Mouse (Mus musculus): ENCODE results near the gene Nfkbie. TPM values are rescaled to one million over a fixed set of nuclear protein-coding genes. Genes with fewer than 3 reads are reported as not detected.

The Nfkbie gene
- polyA plus RNA-seq, 1 experiment = 2.1 TPM

DNA sequence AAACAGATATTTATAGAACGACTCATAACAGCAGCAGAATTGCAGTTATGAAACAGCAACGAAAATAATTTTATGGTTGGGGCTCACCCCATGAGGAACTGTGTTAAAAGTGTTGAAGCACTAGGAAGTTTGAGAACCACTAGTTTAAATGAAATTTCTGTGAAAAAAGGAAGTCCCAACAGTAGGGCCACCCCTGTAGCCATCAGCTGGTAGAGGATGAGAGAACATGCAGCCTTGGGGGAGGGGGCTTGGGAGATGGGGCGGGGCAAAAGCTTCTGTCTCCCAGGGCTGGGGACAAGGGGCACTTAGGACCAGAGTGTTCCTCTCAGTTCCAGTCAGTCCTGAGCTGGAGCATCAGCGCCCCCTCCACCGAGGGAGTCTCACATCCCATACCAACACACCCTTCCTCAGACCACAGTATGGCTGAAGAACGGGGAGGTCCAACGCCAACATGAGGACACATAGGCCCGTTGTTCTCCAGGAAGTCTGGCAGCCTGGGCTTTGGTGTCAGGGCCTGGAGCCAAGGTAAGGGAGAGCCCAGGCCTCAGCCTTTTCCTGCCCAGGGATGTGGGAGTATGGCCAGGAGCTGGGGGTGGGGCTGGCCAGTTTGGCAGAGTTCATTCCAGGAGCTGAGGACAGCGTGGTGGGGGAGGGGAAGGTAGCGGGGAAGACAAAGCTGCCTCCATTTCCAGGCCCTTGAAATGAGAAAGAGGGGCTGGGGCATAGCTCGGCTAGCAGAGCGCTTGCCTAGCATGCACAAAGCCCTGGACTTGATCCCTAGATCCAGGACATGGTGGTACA, 28.8 kb downstream of the Nfkbie start:
- H3K4me3 ChIP-seq (ENCODE audit: insufficient read depth, low read length) = no peak overlapping the region
- peaks cover 4% of the 10 kb centered on the region; the same call in 1 of the 2 replicates for H3K4me1 ChIP-seq (ENCODE audit: control insufficient read depth, insufficient read depth, low read length)
- TF ChIP-seq POLR2A (IDR thresholded peaks at IDR 0.05; ENCODE audit: extremely low read depth, insufficient read depth, low read length) (no peak), CTCF (IDR thresholded peaks at IDR 0.05; ENCODE audit: extremely low read depth, insufficient read depth, low read length) (no peak)
- no peak overlapping the region for H3K27ac ChIP-seq (ENCODE audit: insufficient read depth, low read length)

DNA sequence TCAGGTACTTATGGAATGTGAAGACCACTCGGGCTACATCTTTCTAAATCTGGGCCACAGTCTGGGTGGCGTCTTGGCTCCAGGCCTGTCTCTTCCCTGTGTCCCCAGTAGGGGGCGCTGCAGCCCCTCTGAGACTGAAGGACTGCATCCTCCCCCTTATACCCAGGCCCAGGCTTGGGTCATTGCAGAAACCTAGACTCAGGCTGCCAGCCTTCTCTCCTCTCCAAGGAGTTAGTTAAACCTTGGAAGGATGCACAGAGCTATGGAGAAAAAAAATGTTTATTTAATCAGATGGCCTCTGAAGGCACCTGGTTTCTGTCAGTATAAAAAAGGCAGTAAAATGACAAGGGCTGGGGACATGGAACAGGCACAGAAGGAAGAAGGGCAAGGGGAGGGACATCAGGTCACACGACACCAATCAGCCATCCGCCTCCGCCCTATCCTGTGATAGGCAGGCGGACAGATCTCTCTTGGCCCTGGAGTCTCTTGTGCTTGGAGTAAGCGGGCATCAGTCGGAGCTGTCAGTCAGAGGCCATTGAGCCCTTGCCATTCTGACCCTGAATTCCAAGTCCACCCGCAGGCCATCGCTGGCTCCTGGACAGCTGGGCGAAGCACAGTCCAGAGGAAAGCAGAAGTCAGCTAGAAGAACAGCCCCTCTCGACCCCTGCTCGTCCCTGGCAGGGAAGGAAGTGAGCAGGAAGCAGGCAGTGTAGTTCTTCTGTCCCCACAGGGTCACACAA, 29.6 kb downstream of the Nfkbie start:
- TF ChIP-seq POLR2A (IDR thresholded peaks at IDR 0.05; ENCODE audit: extremely low read depth, insufficient read depth, low read length) (no peak), CTCF (IDR thresholded peaks at IDR 0.05; ENCODE audit: extremely low read depth, insufficient read depth, low read length) (peak; percentile 76)
- Histone ChIP-seq H3K4me3 (ENCODE audit: insufficient read depth, low read length) (no peak overlapping the region), H3K4me1 (ENCODE audit: control insufficient read depth, insufficient read depth, low read length) (peaks cover 4% of the 10 kb centered on the region; the same call in 1 of the 2 replicates), H3K27ac (ENCODE audit: insufficient read depth, low read length) (peak overlapping the region; percentile 24; the same call in 1 of the 2 replicates)

- TF ChIP-seq POLR2A (IDR thresholded peaks at IDR 0.05; ENCODE audit: extremely low read depth, insufficient read depth, low read length) (no peak), CTCF (IDR thresholded peaks at IDR 0.05; ENCODE audit: extremely low read depth, insufficient read depth, low read length) (no peak)
- peak overlapping the region; percentile 24; the same call in 1 of the 2 replicates for H3K27ac ChIP-seq (ENCODE audit: insufficient read depth, low read length)
- no peak overlapping the region for H3K4me3 ChIP-seq (ENCODE audit: insufficient read depth, low read length)
- H3K4me1 ChIP-seq (ENCODE audit: control insufficient read depth, insufficient read depth, low read length) = peaks cover 4% of the 10 kb centered on the region; the same call in 1 of the 2 replicates
Observed at GRCm38 (mm10) chr17:45585725-45586448, 30.4 kb downstream of the Nfkbie start.

DNA sequence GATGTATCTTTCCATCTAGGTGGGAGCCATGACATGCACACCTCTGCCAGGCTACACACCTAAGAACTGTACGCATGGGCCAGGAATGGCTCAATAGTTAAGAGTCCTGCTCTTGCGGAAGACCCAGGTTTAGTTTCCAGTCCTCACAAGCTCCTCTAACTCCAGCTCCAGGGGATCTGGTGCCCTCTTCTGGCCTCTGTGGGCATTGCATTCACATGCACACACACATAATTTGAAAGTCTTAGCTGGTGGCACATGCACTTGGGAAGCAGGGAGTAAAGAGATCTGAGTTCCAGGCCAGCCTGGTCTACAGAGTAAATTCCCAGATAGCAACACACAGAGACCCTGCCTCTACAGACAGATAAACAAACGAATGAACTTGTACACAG, 30.9 kb downstream of the Nfkbie start:
- Histone ChIP-seq H3K27ac (ENCODE audit: insufficient read depth, low read length) (no peak overlapping the region), H3K4me1 (ENCODE audit: control insufficient read depth, insufficient read depth, low read length) (peaks cover 4% of the 10 kb centered on the region; the same call in 1 of the 2 replicates), H3K4me3 (ENCODE audit: insufficient read depth, low read length) (no peak overlapping the region)
- TF ChIP-seq CTCF (IDR thresholded peaks at IDR 0.05; ENCODE audit: extremely low read depth, insufficient read depth, low read length) (peak; percentile 24; the same call in 1 of the 2 replicates), POLR2A (IDR thresholded peaks at IDR 0.05; ENCODE audit: extremely low read depth, insufficient read depth, low read length) (no peak)

- Histone ChIP-seq H3K27ac (ENCODE audit: insufficient read depth, low read length) (no peak overlapping the region), H3K4me1 (ENCODE audit: control insufficient read depth, insufficient read depth, low read length) (peaks cover 8% of the 10 kb centered on the region; the same call in 1 of the 2 replicates), H3K4me3 (ENCODE audit: insufficient read depth, low read length) (no peak overlapping the region)
- TF ChIP-seq CTCF (IDR thresholded peaks at IDR 0.05; ENCODE audit: extremely low read depth, insufficient read depth, low read length) (no peak), POLR2A (IDR thresholded peaks at IDR 0.05; ENCODE audit: extremely low read depth, insufficient read depth, low read length) (no peak)
Observed at GRCm38 (mm10) chr17:45588370-45588769, 32.9 kb downstream of the Nfkbie start.

- H3K4me1 ChIP-seq (ENCODE audit: control insufficient read depth, insufficient read depth, low read length) = peaks cover 8% of the 10 kb centered on the region; the same call in 1 of the 2 replicates
- no peak for TF ChIP-seq POLR2A (IDR thresholded peaks at IDR 0.05; ENCODE audit: extremely low read depth, insufficient read depth, low read length)
- TF ChIP-seq CTCF (IDR thresholded peaks at IDR 0.05; ENCODE audit: extremely low read depth, insufficient read depth, low read length) = no peak
- H3K27ac ChIP-seq (ENCODE audit: insufficient read depth, low read length) = no peak overlapping the region
Observed at GRCm38 (mm10) chr17:45589236-45589635, 33.7 kb downstream of the Nfkbie start.

DNA sequence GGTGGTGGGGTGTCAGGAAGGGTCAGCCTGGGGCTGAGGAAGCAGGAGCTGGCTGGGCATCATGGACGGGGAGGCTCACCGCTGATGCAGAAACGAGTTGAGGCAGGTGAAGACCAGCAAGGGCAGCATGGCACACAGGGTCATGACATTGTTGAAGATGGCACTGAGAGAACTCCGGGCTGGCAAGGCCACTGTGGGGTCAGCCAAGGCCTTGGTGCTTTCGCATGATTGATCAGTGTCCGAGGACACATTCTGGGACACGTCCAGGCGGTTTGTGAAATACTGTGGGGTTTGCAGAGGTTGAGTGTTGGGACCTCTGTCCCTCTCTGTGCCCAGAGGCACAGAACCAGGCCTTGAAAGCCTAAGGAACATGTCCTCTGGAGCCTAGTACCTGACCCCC, 34.3 kb downstream of the Nfkbie start:
- Histone ChIP-seq H3K4me1 (ENCODE audit: control insufficient read depth, insufficient read depth, low read length) (peaks cover 8% of the 10 kb centered on the region; the same call in 1 of the 2 replicates), H3K27ac (ENCODE audit: insufficient read depth, low read length) (no peak overlapping the region), H3K4me3 (ENCODE audit: insufficient read depth, low read length) (no peak overlapping the region)
- no peak for TF ChIP-seq CTCF (IDR thresholded peaks at IDR 0.05; ENCODE audit: extremely low read depth, insufficient read depth, low read length)
- TF ChIP-seq POLR2A (IDR thresholded peaks at IDR 0.05; ENCODE audit: extremely low read depth, insufficient read depth, low read length) = no peak

More at GRCm38 (mm10) chr17:45589236-45589635, 33.7 kb downstream of the Nfkbie start:
- no peak overlapping the region for H3K4me3 ChIP-seq (ENCODE audit: insufficient read depth, low read length)

DNA sequence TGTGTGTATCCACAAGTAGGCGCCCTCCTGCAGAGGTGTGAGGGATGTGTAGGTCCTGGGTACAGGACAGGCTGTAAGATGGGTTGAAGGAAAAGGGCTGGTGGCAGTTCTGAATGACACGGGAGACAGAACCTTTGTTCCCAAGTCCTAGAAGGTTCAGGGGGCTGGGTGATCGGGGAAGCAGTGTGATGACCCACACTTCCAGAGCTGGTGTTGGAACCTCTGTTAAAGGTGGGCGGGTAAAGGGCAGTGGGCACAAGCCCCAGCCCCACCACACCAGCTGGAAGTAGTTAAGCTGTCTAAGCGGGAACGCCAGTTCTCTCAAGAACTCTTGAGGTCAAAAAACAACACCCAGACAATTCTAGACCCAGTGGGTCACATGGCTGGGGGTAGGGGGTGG, 34.9 kb downstream of the Nfkbie start:
- Histone ChIP-seq H3K4me1 (ENCODE audit: control insufficient read depth, insufficient read depth, low read length) (peaks cover 6% of the 10 kb centered on the region; the same call in 1 of the 2 replicates), H3K4me3 (ENCODE audit: insufficient read depth, low read length) (no peak overlapping the region), H3K27ac (ENCODE audit: insufficient read depth, low read length) (no peak overlapping the region)
- TF ChIP-seq CTCF (IDR thresholded peaks at IDR 0.05; ENCODE audit: extremely low read depth, insufficient read depth, low read length) = no peak
- no peak for TF ChIP-seq POLR2A (IDR thresholded peaks at IDR 0.05; ENCODE audit: extremely low read depth, insufficient read depth, low read length)

All from cortical plate, adult 2 months (tissue).